Mouse (Mus musculus) brain, embryonic 14.5 days (tissue): ENCODE results near the gene Gm47995.

Experiments used
- CTCF ChIP-seq: fragments of 200-500 bp; IDR thresholded peaks from 2 replicates; pipeline ENCODE4 v1.5.1; 2012; ENCODE audit warnings: inconsistent platforms, mild to moderate bottlenecking, moderate library complexity, borderline replicate concordance; ENCODE audit not compliant: insufficient read depth, insufficient read length; ENCODE audit errors: extremely low read depth
- POLR2A ChIP-seq: fragments of 200-500 bp; IDR thresholded peaks from 2 replicates; pipeline ENCODE4 v1.6.1; 2012; ENCODE audit warnings: mild to moderate bottlenecking, inconsistent platforms, borderline replicate concordance; ENCODE audit not compliant: poor library complexity, insufficient read depth, insufficient read length, severe bottlenecking; ENCODE audit errors: extremely low read depth

DNA sequence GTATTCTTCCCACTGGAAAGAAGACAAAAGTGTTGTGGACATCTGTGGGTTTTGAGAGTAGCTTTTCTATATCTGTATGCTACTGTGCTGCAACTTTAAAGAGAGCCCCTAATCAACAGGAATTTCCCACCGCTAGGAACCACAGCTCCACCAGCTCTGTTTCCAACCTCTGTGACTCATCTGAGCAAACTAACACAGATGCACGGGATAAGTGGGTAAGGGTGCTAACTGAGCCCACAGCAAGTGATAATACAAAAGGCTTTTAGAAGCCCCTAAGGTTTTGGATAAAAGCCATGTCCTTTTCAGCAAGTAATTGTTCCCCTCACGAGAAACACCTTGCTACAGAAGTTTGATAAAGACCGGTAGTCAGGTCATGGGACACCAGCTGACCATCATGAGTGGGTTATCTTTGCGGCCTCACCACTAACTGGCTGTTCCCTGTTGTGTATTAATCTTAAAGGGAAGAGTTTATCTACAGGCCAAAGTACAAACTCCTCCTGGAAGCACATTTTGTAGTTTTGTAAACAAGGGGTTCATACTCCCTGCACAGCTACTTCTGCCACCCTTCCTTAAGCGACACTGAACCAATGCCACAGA, 45.1 kb upstream of the Gm47995 start:
- TF ChIP-seq CTCF (no peak), POLR2A (no peak)
